Mouse (Mus musculus) kidney, adult 11 months (tissue): ENCODE results near the gene Angptl7.

Source experiments
- DNase-seq: peaks from one replicate; pipeline ENCODE4 v3.0.0; 2022

Angptl7 gene

DNA sequence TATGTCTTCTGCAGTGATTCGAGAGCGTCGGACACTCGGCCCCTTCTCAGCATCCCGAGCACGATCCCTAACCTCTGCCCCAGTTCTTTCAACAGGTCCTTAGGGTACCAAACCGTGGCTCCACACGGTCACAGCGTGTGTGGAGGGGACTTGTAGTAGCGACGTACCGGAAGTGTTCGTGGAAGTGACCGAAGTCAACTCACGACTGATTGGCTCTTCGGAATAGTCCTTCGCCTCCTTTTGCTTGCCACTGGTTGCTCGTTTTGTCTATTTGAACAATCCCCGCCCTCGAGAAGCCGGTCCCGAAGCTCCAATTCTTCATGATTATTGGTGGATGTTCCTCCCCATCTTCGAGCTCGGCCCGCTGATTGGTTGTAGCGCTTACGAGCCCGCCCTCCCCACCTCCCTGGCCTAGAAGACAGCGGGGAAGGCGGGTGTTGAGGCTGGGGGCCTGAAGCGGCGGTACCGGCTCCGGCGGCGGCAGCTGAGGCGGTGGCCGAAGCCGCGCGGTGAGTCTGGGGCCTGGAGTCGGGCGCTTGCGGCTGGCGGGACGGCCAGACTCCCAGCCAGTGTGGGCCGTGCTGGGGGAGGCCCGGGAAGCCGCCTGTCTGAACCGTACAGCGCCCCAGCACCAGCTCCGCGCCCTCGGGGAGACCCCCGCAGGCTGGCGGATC is 51.9 kb downstream of the Angptl7 start, which contains the start of gene Mtor:
Gene Mtor, plus strand, starts transcription at position 433 of the 674 bp plus-strand sequence.
- DNase-seq = peak; percentile 99
